Mouse (Mus musculus): ENCODE results near the gene Gm21319.
"Not testable (repeated sequence)": the region's sequence is repeated elsewhere in the genome, so short reads cannot be mapped to it uniquely, and the experiment has no call there.

Gene Gm21319

GRCm38 (mm10) chr12:87775655-87776054 lies at the start of gene Gm21319:
Gene Gm21319 (minus strand): TSS chr12:87775755.
- DNase-seq, result not testable (repeated sequence)

DNA sequence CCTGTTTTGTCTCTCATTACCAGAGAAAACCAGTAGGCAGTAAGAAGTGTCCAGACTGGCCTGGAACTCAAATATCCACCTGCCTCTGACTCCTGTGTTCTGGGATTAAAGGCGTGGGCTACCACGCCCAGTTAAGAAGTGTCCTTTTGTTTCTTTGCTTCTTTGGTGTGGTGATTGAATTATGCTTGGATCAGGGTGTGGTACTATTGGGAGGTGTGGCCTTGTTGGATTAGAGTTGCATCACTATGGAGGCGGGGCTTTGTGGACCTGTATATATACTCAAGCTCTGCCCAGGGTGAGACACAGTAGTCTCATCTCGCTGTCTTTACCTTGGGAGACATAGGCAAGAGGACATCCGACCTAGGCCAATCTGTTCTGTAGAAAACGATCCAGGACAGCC lies 40.7 kb upstream of the Gm21319 start, which contains the start of gene BB287469:
Gene BB287469 (plus strand): TSS at position 301 of the 400 bp plus-strand sequence.
- DNase-seq, result not testable (repeated sequence)

DNA sequence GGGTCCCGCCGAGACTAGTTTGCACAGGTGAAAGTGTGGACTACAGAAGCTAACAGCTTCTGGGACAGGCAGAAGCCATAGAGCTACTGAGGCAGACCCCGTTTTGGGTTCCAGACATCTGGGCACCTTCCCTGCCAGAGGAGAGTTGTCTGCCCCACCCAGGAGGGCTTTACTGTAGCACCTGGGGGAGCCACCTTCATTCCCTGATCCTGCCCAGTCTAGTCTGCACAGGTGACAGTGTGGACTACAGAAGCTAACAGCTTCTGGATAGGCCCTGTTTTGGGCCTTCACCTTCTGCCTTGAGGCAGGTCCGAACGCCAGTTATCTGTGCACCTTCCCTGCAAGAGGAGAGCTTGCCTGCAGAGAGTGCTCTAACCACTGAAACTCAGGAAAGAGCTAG lies 22.4 kb upstream of the Gm21319 start:
- not testable (repeated sequence) for DNase-seq

DNA sequence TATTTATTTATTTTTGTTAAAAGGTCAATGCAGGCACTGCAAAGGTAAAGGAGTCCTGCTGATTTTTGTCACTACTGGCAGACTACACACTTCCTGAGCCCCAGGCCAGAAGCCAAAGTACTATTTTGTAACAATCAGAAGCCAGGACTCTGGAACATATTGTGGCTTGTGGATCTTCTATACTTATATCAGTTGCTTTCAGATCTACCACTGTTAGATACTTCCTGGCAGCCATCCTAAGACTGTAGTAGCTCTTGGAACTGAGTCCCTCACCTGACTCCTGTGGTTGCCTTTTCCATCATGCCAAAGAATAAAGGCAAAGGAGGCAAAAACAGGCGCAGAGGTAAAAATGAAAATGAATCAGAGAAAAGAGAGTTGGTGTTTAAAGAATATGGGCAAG lies 19.7 kb upstream of the Gm21319 start, which contains the start of gene Gm21936:
Gene Gm21936 (plus strand): TSS at position 301 of the 400 bp plus-strand sequence.
- not testable (repeated sequence) for DNase-seq
